Mouse (Mus musculus) erythroid progenitor cell, adult 5-6 weeks (primary cell): ENCODE results near the gene Lrrc51. TPM values are rescaled to one million over a fixed set of nuclear protein-coding genes. Genes with fewer than 3 reads are reported as not detected.

Experiments used
- total RNA-seq, 2 experiments: library from RNA; stranded (forward) in 1 of 2; stranded (reverse) in 1 of 2; fragments of 150-400 nt in 1 of 2; fragments of 186-747, 209-891 nt in 1 of 2; gene quantifications; 2 replicates each; pipeline versions ENCODE4 v1.2.3 to v1.2.4; 2015 to 2017; ENCODE audit warnings: low replicate concordance in 2 of 2

The Lrrc51 gene
- total RNA-seq, 2 experiments from 2014 or later: not detected

Other genes with a start within 250 kb of the Lrrc51 start
- gene Phox2a, start 115.6 kb downstream of the Lrrc51 start, total RNA-seq (2015; ENCODE audit: low replicate concordance): not detected in 2 replicates
- not detected in 2 replicates for gene Phox2a, start 115.6 kb downstream of the Lrrc51 start, total RNA-seq (2017; ENCODE audit: low replicate concordance)
- 6.1 and 18.9 TPM in 2 replicates for gene Inppl1, start 95.7 kb downstream of the Lrrc51 start, total RNA-seq (2015; ENCODE audit: low replicate concordance)
- gene Inppl1, start 95.7 kb downstream of the Lrrc51 start, total RNA-seq (2017; ENCODE audit: low replicate concordance): 0.68 and 2.2 TPM in 2 replicates
- 1.1 and 10.9 TPM in 2 replicates for gene Folr2, start 76.7 kb downstream of the Lrrc51 start, total RNA-seq (2015; ENCODE audit: low replicate concordance)
- gene Folr2, start 76.7 kb downstream of the Lrrc51 start, total RNA-seq (2017; ENCODE audit: low replicate concordance): 2.3 TPM in 1 of 2 replicates, not detected in the other
- 51.9 and 60.8 TPM in 2 replicates for gene Anapc15, start 70.2 kb downstream of the Lrrc51 start, total RNA-seq (2015; ENCODE audit: low replicate concordance)
- 34.3 and 39.8 TPM in 2 replicates for gene Anapc15, start 70.2 kb downstream of the Lrrc51 start, total RNA-seq (2017; ENCODE audit: low replicate concordance)
- not detected in 2 replicates for gene Folr1, start 63.1 kb downstream of the Lrrc51 start, total RNA-seq (2015; ENCODE audit: low replicate concordance)
- not detected in 2 replicates for gene Folr1, start 63.1 kb downstream of the Lrrc51 start, total RNA-seq (2017; ENCODE audit: low replicate concordance)
- gene Lamtor1, start 28.0 kb downstream of the Lrrc51 start, total RNA-seq (2015; ENCODE audit: low replicate concordance): 26.8 and 44.7 TPM in 2 replicates
- 19.9 and 28.5 TPM in 2 replicates for gene Lamtor1, start 28.0 kb downstream of the Lrrc51 start, total RNA-seq (2017; ENCODE audit: low replicate concordance)
- gene Tomt, start 27.5 kb downstream of the Lrrc51 start, total RNA-seq (2015; ENCODE audit: low replicate concordance): not detected in 2 replicates
- not detected in 2 replicates for gene Tomt, start 27.5 kb downstream of the Lrrc51 start, total RNA-seq (2017; ENCODE audit: low replicate concordance)
- gene Numa1, start 216 bp upstream of the Lrrc51 start, total RNA-seq (2015; ENCODE audit: low replicate concordance): 177 and 218 TPM in 2 replicates
- gene Numa1, start 216 bp upstream of the Lrrc51 start, total RNA-seq (2017; ENCODE audit: low replicate concordance): 324 and 405 TPM in 2 replicates
- 10.1 and 23.5 TPM in 2 replicates for gene Il18bp, start 84.8 kb upstream of the Lrrc51 start, total RNA-seq (2015; ENCODE audit: low replicate concordance)
- gene Il18bp, start 84.8 kb upstream of the Lrrc51 start, total RNA-seq (2017; ENCODE audit: low replicate concordance): 3.7 and 10.2 TPM in 2 replicates
- 5.0 and 16.2 TPM in 2 replicates for gene Rnf121, start 131.6 kb upstream of the Lrrc51 start, total RNA-seq (2015; ENCODE audit: low replicate concordance)
- gene Rnf121, start 131.6 kb upstream of the Lrrc51 start, total RNA-seq (2017; ENCODE audit: low replicate concordance): 7.5 and 14.1 TPM in 2 replicates
- gene Xndc1, start 131.6 kb upstream of the Lrrc51 start, total RNA-seq (2015; ENCODE audit: low replicate concordance): 22.7 and 23.1 TPM in 2 replicates
- gene Xndc1, start 131.6 kb upstream of the Lrrc51 start, total RNA-seq (2017; ENCODE audit: low replicate concordance): 10.2 and 22.6 TPM in 2 replicates
- 1.3 TPM in 1 of 2 replicates, not detected in the other for gene Xntrpc, start 131.8 kb upstream of the Lrrc51 start, total RNA-seq (2015; ENCODE audit: low replicate concordance)
- 0.61 and 1.0 TPM in 2 replicates for gene Xntrpc, start 131.8 kb upstream of the Lrrc51 start, total RNA-seq (2017; ENCODE audit: low replicate concordance)
- 2.5 TPM in 1 of 2 replicates, not detected in the other for gene Trpc2, start 149.2 kb upstream of the Lrrc51 start, total RNA-seq (2015; ENCODE audit: low replicate concordance)
- gene Trpc2, start 149.2 kb upstream of the Lrrc51 start, total RNA-seq (2017; ENCODE audit: low replicate concordance): 0.83 TPM in 1 of 2 replicates, not detected in the other
- gene Art1, start 167.8 kb upstream of the Lrrc51 start, total RNA-seq (2015; ENCODE audit: low replicate concordance): not detected in 2 replicates
- gene Art1, start 167.8 kb upstream of the Lrrc51 start, total RNA-seq (2017; ENCODE audit: low replicate concordance): not detected in 2 replicates
- gene Art5, start 175.6 kb upstream of the Lrrc51 start, total RNA-seq (2015; ENCODE audit: low replicate concordance): not detected in 2 replicates
- not detected in 2 replicates for gene Art5, start 175.6 kb upstream of the Lrrc51 start, total RNA-seq (2017; ENCODE audit: low replicate concordance)
- gene Chrna10, start 182.9 kb upstream of the Lrrc51 start, total RNA-seq (2015; ENCODE audit: low replicate concordance): not detected in 2 replicates
- not detected in 2 replicates for gene Chrna10, start 182.9 kb upstream of the Lrrc51 start, total RNA-seq (2017; ENCODE audit: low replicate concordance)